ENCODE assay signal across 29 mouse cellular contexts in the genomic region with DNA sequence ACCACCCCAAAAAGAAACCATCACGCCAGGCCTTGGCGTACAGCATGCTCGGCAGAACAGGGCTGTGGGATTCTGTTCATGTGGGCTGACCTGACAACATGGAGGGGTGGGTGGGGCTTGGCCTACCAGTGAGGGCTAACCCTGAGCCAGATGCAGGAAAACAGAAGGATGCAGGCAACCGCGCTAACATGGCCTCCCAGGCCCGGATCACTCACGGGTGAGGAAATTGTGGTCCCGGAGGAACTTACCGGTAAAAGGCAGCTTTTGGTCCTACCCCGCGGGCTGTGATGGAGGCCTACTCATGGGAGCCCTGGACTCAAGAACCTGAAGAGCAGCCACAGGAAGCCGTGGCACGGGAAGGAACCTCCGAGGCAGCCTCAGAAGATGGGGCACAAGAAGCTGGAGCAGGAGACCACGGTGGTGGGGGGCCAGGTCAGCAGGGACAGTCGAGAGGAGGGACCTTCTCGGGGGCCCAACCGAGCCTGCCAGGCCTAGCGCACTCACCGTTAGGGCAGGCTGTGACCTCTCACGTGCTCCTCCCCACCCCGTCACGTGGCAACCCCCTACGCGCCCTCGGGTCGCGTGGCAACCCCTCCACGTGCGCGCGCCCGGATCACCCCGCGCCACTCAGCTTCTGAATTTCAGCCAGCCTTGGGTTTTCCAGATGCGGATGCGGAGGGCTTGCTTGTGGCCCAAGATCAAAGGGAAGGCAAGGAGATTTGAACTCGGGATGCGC. TPM values are rescaled to one million over a fixed set of nuclear protein-coding genes. Genes with fewer than 3 reads are reported as not detected.
A peak's percentile ranks its signal among the peaks of the same experiment; 100 is the strongest.
DNase-seq lines count a peak whose midpoint lies in the region; ATAC-seq and TF ChIP-seq lines count a peak whose summit lies in the region.
"Had no signal": no experiment of that assay in that cellular context is flagged by ENCODE, and none has a peak within 500 bp of the region (broad histone marks: within the 10 kb centered on the region; RNA-seq: fewer than 3 reads in every experiment).

Fam178b (minus strand) TSS at position 564 of the 736 bp plus-strand sequence.

- no peak within 1 kb of the TSS for H3K4me2 ChIP-seq in forebrain, embryonic 16.5 days (ENCODE audit: low read length)
- H3K4me2 ChIP-seq in forebrain, embryonic 14.5 days (ENCODE audit: low read length): no peak within 1 kb of the TSS
- H3K4me2 ChIP-seq: forebrain, embryonic 13.5 days; heart, embryonic 11.5 days; hindbrain, embryonic 12.5 days; liver, embryonic 11.5 days; neural tube, embryonic 13.5 days had no signal

- no peak for TF ChIP-seq POLR2A in MEL (IDR thresholded peaks at IDR 0.05; ENCODE audit: control insufficient read depth in 1 of 2, insufficient read depth in 1 of 2, low read depth in 1 of 2, low read length in 2 of 2, poor library complexity in 1 of 2)
- peak; percentile 93 for TF ChIP-seq POLR2A in testis, adult 2 months (IDR thresholded peaks at IDR 0.05; ENCODE audit: control insufficient read depth, low read depth, low read length)

- no peak for TF ChIP-seq CTCF in MEL (IDR thresholded peaks at IDR 0.05 in 2 of 3, conservative IDR thresholded peaks at IDR 0.05 in 1 of 3; ENCODE audit: control insufficient read depth in 1 of 3, insufficient read depth in 1 of 3, low read depth in 2 of 3, low read length in 3 of 3, poor library complexity in 1 of 3, severe bottlenecking in 1 of 3)
- no peak for TF ChIP-seq CTCF in testis, adult 2 months (IDR thresholded peaks at IDR 0.05; ENCODE audit: control insufficient read depth, insufficient read depth, insufficient replicate concordance, low read depth, low read length)
- no peak for TF ChIP-seq CTCF in layer of hippocampus, adult 2 months (conservative IDR thresholded peaks at IDR 0.05)

- H3K4me1 ChIP-seq in forebrain, embryonic 16.5 days (replicated peaks; ENCODE audit: control insufficient read depth, insufficient read depth, low read length): no peaks in the 10 kb centered on the region
- no peaks in the 10 kb centered on the region for H3K4me1 ChIP-seq in forebrain, embryonic 14.5 days (ENCODE audit: control insufficient read depth, insufficient read depth, low read length)
- H3K4me1 ChIP-seq in MEL (ENCODE audit: control insufficient read depth in 1 of 2, insufficient read depth in 2 of 2, low read length in 2 of 2): no peaks in the 10 kb centered on the region
- peaks cover 9% of the 10 kb centered on the region for H3K4me1 ChIP-seq in testis, adult 2 months (ENCODE audit: control insufficient read depth, insufficient read depth, low read length)
- H3K4me1 ChIP-seq: forebrain, embryonic 13.5 days; neural tube, embryonic 13.5 days had no signal

- ATAC-seq in forebrain, embryonic 16.5 days: no peak
- no peak for ATAC-seq in forebrain, embryonic 14.5 days
- ATAC-seq: activated CD4-positive, CD25-positive, alpha-beta regulatory T cell, adult 4 months; inflammation-experienced regulatory T-cells, adult 6 months had no signal

- no peak for DNase-seq in forebrain, embryonic 14.5 days (ENCODE audit: low spot score)
- DNase-seq in left cerebral cortex, postnatal 4 days: peak; percentile 37
- no peak for DNase-seq in left cerebral cortex, adult 18-20 months (ENCODE audit: low spot score in 2 of 2)
- no peak for DNase-seq in MEL (ENCODE audit: low read depth, low spot score)
- no peak for DNase-seq in adrenal gland, postnatal 4 days (ENCODE audit: low spot score in 2 of 2)
- DNase-seq in layer of hippocampus, adult 2 months (ENCODE audit: low spot score in 2 of 2): no peak
- DNase-seq: adrenal gland, postnatal 14 days; cerebellum, adult 18-20 months; cerebellum, postnatal 25 days; gastrocnemius, postnatal 36 days; heart, postnatal 10 days; lung, adult 18-20 months; lung, postnatal 36 days; right cerebral cortex, adult 18-20 months; thymus, postnatal 4 days had no signal

- H3K36me3 ChIP-seq in forebrain, embryonic 16.5 days (ENCODE audit: control insufficient read depth, insufficient read depth): no peaks in the 10 kb centered on the region
- H3K36me3 ChIP-seq in forebrain, embryonic 14.5 days (ENCODE audit: control insufficient read depth, insufficient read depth, low read length): no peaks in the 10 kb centered on the region
- peaks cover 0 to 3% of the 10 kb centered on the region in 2 experiments; a peak in 2 of 4 replicates for H3K36me3 ChIP-seq in MEL (ENCODE audit: control insufficient read depth in 1 of 2, insufficient read depth in 2 of 2, low read length in 2 of 2)
- H3K36me3 ChIP-seq in testis, adult 2 months (ENCODE audit: control insufficient read depth, insufficient read depth, low read length): peaks cover 6% of the 10 kb centered on the region
- H3K36me3 ChIP-seq: hindbrain, embryonic 12.5 days; neural tube, embryonic 13.5 days had no signal

- no peaks in the 10 kb centered on the region for H3K79me2 ChIP-seq in MEL (ENCODE audit: control insufficient read depth, insufficient read depth, low read length, poor library complexity)

- no peak within 1 kb of the TSS for H3K4me3 ChIP-seq in forebrain, embryonic 16.5 days (replicated peaks; ENCODE audit: low read length)
- no peak within 1 kb of the TSS for H3K4me3 ChIP-seq in forebrain, embryonic 14.5 days (ENCODE audit: low read depth, low read length)
- peak within 1 kb of the TSS in 1 of 2 experiments; percentile 10; a peak in 2 of 4 replicates for H3K4me3 ChIP-seq in MEL (ENCODE audit: control insufficient read depth in 1 of 2, insufficient read depth in 1 of 2, low read depth in 2 of 2, low read length in 2 of 2)
- H3K4me3 ChIP-seq in testis, adult 2 months (ENCODE audit: control insufficient read depth, low read depth, low read length): peak within 1 kb of the TSS; percentile 92
- H3K4me3 ChIP-seq in layer of hippocampus, adult 2 months: no peak within 1 kb of the TSS
- H3K4me3 ChIP-seq: forebrain, embryonic 13.5 days; hindbrain, embryonic 12.5 days; neural tube, embryonic 13.5 days had no signal

- no peak within 1 kb of the TSS for H3K9ac ChIP-seq in forebrain, embryonic 16.5 days (replicated peaks; ENCODE audit: low read depth, low read length)
- H3K9ac ChIP-seq in forebrain, embryonic 14.5 days (ENCODE audit: low read length): no peak within 1 kb of the TSS
- peak within 1 kb of the TSS; percentile 5; the same call in 1 of the 2 replicates for H3K9ac ChIP-seq in MEL (ENCODE audit: control insufficient read depth, low read depth, low read length, poor library complexity, severe bottlenecking)
- H3K9ac ChIP-seq: forebrain, embryonic 13.5 days; hindbrain, embryonic 12.5 days; neural tube, embryonic 13.5 days had no signal

- no peak for TF ChIP-seq RAD21 in MEL (IDR thresholded peaks at IDR 0.05; ENCODE audit: low read depth, low read length)

- TF ChIP-seq EP300 in MEL (IDR thresholded peaks at IDR 0.05; ENCODE audit: low read depth in 1 of 2, low read length in 2 of 2): no peak

- intact Hi-C loops in left cerebral cortex, postnatal 4 days (cut with DNase I): loop anchor here (5.0 kb wide), 1 partner anchor 125 kb away; the partner anchor contains the start of gene Sema4c

- WGBS in forebrain, embryonic 16.5 days: 94% methylated on average over 38 of the region's 39 CpGs
- 96% methylated on average over 39 of the region's 39 CpGs for WGBS in forebrain, embryonic 14.5 days

- 0 out of 2 replicates have a peak within 1 kb of the TSS, but pooled peaks have one; percentile 43 for H3K27ac ChIP-seq in forebrain, embryonic 16.5 days (ENCODE audit: low read length)
- no peak within 1 kb of the TSS; the same call in 1 of the 2 replicates for H3K27ac ChIP-seq in forebrain, embryonic 14.5 days (ENCODE audit: low read depth, low read length)
- no peak within 1 kb of the TSS for H3K27ac ChIP-seq in MEL (ENCODE audit: control insufficient read depth, low read depth, low read length)
- peak within 1 kb of the TSS; percentile 94 for H3K27ac ChIP-seq in testis, adult 2 months (ENCODE audit: control insufficient read depth, insufficient read depth, low read depth, low read length)
- no peak within 1 kb of the TSS for H3K27ac ChIP-seq in layer of hippocampus, adult 2 months
- H3K27ac ChIP-seq: forebrain, embryonic 13.5 days; hindbrain, embryonic 12.5 days; kidney, postnatal 0 days; neural tube, embryonic 13.5 days; stomach, postnatal 0 days had no signal

- H3K9me3 ChIP-seq in forebrain, embryonic 16.5 days (ENCODE audit: control insufficient read depth, low read length): no peaks in the 10 kb centered on the region
- H3K9me3 ChIP-seq in forebrain, embryonic 14.5 days (replicated peaks; ENCODE audit: control insufficient read depth, low read length): no peaks in the 10 kb centered on the region
- no peaks in the 10 kb centered on the region for H3K9me3 ChIP-seq in MEL (replicated peaks; ENCODE audit: insufficient read depth, low read length)
- H3K9me3 ChIP-seq: forebrain, embryonic 13.5 days; hindbrain, embryonic 12.5 days; neural tube, embryonic 13.5 days had no signal

- no peaks in the 10 kb centered on the region for H3K27me3 ChIP-seq in forebrain, embryonic 16.5 days (replicated peaks; ENCODE audit: control insufficient read depth, insufficient read depth, low read length)
- no peaks in the 10 kb centered on the region for H3K27me3 ChIP-seq in forebrain, embryonic 14.5 days (replicated peaks; ENCODE audit: control insufficient read depth, insufficient read depth, low read length)
- peaks cover under 1 to 6% of the 10 kb centered on the region in 2 experiments; a peak in 2 of 4 replicates for H3K27me3 ChIP-seq in MEL (ENCODE audit: control insufficient read depth in 1 of 2, insufficient read depth in 2 of 2, low read length in 2 of 2)
- no peaks in the 10 kb centered on the region for H3K27me3 ChIP-seq in testis, adult 2 months (ENCODE audit: control insufficient read depth, insufficient read depth, low read length)
- H3K27me3 ChIP-seq: forebrain, embryonic 13.5 days; hindbrain, embryonic 12.5 days; neural tube, embryonic 13.5 days had no signal

TF ChIP-seq in MEL, 35 proteins besides CTCF, POLR2A, EP300 and RAD21 (continues in another document):
- TF ChIP-seq UBTF (IDR thresholded peaks at IDR 0.05; ENCODE audit: borderline replicate concordance, insufficient read depth, low read depth, low read length) (no peak), MAFK (IDR thresholded peaks at IDR 0.05; ENCODE audit: borderline replicate concordance, low read depth, low read length) (no peak), MXI1 (IDR thresholded peaks at IDR 0.05; ENCODE audit: low read depth, low read length) (no peak), CHD2 (IDR thresholded peaks at IDR 0.05; ENCODE audit: low read length) (no peak)

RNA-seq across cellular contexts. Expression of gene Fam178b, which starts in this region (rescaled TPM):
- 0.34 TPM in 1 of 2 replicates, not detected in the other for polyA plus RNA-seq in forebrain, embryonic 16.5 days (2015; fragmentation: Nextera tagmentation; extraction: Ambion mirVana)
- polyA plus RNA-seq in forebrain, embryonic 14.5 days (2014; fragmentation: Nextera tagmentation; extraction: Ambion mirVana): 0.26 TPM in 1 of 2 replicates, not detected in the other
- not detected for total RNA-seq in left cerebral cortex, postnatal 4 days (2021)
- total RNA-seq in left cerebral cortex, adult 18-20 months (2021): not detected
- 0.19 and 0.33 TPM in 2 replicates for total RNA-seq in MEL (2012; rRNA removed)
- under 1 TPM in 1 of 2 experiments, not detected in 1; 0.29 TPM for polyA plus RNA-seq in MEL (2012; ENCODE audit: insufficient read depth in 1 of 2, insufficient read length in 2 of 2, low read depth in 1 of 2, low replicate concordance in 2 of 2, missing spikeins in 1 of 2)
- polyA plus RNA-seq in testis, adult 2 months (2012; rRNA removed): 409 and 410 TPM in 2 replicates
- 1 to 10 TPM; 1.0 to 1.2 TPM for total RNA-seq in adrenal gland, postnatal 4 days (2021)
- not detected for total RNA-seq in layer of hippocampus, adult 2 months (2021)
- total RNA-seq: adrenal gland, postnatal 14 days; left cerebral cortex, postnatal 36 days; megakaryocyte-erythroid progenitor cell, adult 5-6 weeks; monocyte, adult 5-6 weeks had no signal
- polyA plus RNA-seq: activated CD4-positive, CD25-positive, alpha-beta regulatory T cell, adult 4 months had no signal

Comparison
In these comparisons a context has a peak if more than half of its experiments do, and no peak if none do; other contexts are left out.
1. RNA of gene Fam178b (polyA plus RNA-seq): 409 to 410 TPM in testis, adult 2 months; 0.29 TPM in MEL, 0.34 TPM in forebrain, embryonic 16.5 days and 0.26 TPM in forebrain, embryonic 14.5 days; every median in the first group is over 100 times any median in the second.
2. H3K27ac ChIP-seq: peak in forebrain, embryonic 16.5 days (single experiment) and testis, adult 2 months (single experiment); none in forebrain, embryonic 14.5 days (single experiment), MEL (single experiment) and layer of hippocampus, adult 2 months (single experiment).
3. Peak in DNase-seq in left cerebral cortex, postnatal 4 days; RNA of the gene not detected or under 1 TPM.